Comparison of ENCODE assay signal across 29 mouse cellular contexts in genomic region chr10:41543439-41543838, GRCm38 (mm10). TPM values are rescaled to one million over a fixed set of nuclear protein-coding genes. Genes with fewer than 3 reads are reported as not detected.
A peak's percentile ranks its signal among the peaks of the same experiment; 100 is the strongest.
DNase-seq lines count a peak whose midpoint lies in the region; ATAC-seq and TF ChIP-seq lines count a peak whose summit lies in the region.
"Had no signal": no experiment of that assay in that cellular context is flagged by ENCODE, and none has a peak within 500 bp of the region (broad histone marks: within the 10 kb centered on the region; RNA-seq: fewer than 3 reads in every experiment).

No protein-coding gene starts in this region.

- no peaks in the 10 kb centered on the region for H3K9me3 ChIP-seq in midbrain, embryonic 11.5 days (ENCODE audit: control insufficient read depth, low read length)
- H3K9me3 ChIP-seq in midbrain, embryonic 16.5 days (replicated peaks; ENCODE audit: control insufficient read depth, low read length, poor library complexity, severe bottlenecking), result 0 out of 2 replicates have a peak, but pooled peaks cover 2% of the 10 kb centered on the region
- H3K9me3 ChIP-seq in forebrain, postnatal 0 days (ENCODE audit: low read length), result no peaks in the 10 kb centered on the region
- H3K9me3 ChIP-seq: embryonic facial prominence, embryonic 13.5 days; embryonic facial prominence, embryonic 15.5 days; forebrain, embryonic 10.5 days; forebrain, embryonic 12.5 days; G1E had no signal

- no peak overlapping the region for H3K27ac ChIP-seq in midbrain, embryonic 11.5 days (ENCODE audit: low read depth, low read length)
- no peak overlapping the region for H3K27ac ChIP-seq in midbrain, embryonic 16.5 days (ENCODE audit: low read length)
- H3K27ac ChIP-seq in forebrain, postnatal 0 days (ENCODE audit: low read depth, low read length), result no peak overlapping the region
- H3K27ac ChIP-seq: embryonic facial prominence, embryonic 13.5 days; embryonic facial prominence, embryonic 15.5 days; forebrain, embryonic 10.5 days; forebrain, embryonic 12.5 days had no signal

- TF ChIP-seq CTCF in forebrain, postnatal 0 days (IDR thresholded peaks at IDR 0.05; ENCODE audit: low read depth), result no peak

- no peaks in the 10 kb centered on the region for H3K36me3 ChIP-seq in midbrain, embryonic 11.5 days (ENCODE audit: control insufficient read depth, insufficient read depth, low read length)
- H3K36me3 ChIP-seq in midbrain, embryonic 16.5 days (ENCODE audit: control insufficient read depth, insufficient read depth, low read length), result no peaks in the 10 kb centered on the region
- no peaks in the 10 kb centered on the region for H3K36me3 ChIP-seq in forebrain, postnatal 0 days (ENCODE audit: insufficient read depth)
- H3K36me3 ChIP-seq: embryonic facial prominence, embryonic 15.5 days; G1E had no signal

- H3K27me3 ChIP-seq in midbrain, embryonic 11.5 days (ENCODE audit: control insufficient read depth, insufficient read depth, low read length), result no peaks in the 10 kb centered on the region
- H3K27me3 ChIP-seq in midbrain, embryonic 16.5 days (ENCODE audit: control insufficient read depth, insufficient read depth, low read depth, low read length), result no peaks in the 10 kb centered on the region
- H3K27me3 ChIP-seq in forebrain, postnatal 0 days (ENCODE audit: insufficient read depth, low read length), result no peaks in the 10 kb centered on the region
- H3K27me3 ChIP-seq: CH12.LX; embryonic facial prominence, embryonic 13.5 days; embryonic facial prominence, embryonic 15.5 days; forebrain, embryonic 12.5 days; Patski had no signal

- H3K9ac ChIP-seq in midbrain, embryonic 11.5 days (ENCODE audit: low read length), result no peak overlapping the region
- H3K9ac ChIP-seq in midbrain, embryonic 16.5 days (ENCODE audit: low read depth, low read length), result no peak overlapping the region
- no peak overlapping the region for H3K9ac ChIP-seq in forebrain, postnatal 0 days
- H3K9ac ChIP-seq: embryonic facial prominence, embryonic 13.5 days; embryonic facial prominence, embryonic 15.5 days; forebrain, embryonic 12.5 days had no signal

- no peak overlapping the region for H3K4me3 ChIP-seq in midbrain, embryonic 11.5 days (ENCODE audit: low read depth, low read length)
- H3K4me3 ChIP-seq in midbrain, embryonic 16.5 days (ENCODE audit: low read depth, low read length), result no peak overlapping the region
- no peak overlapping the region for H3K4me3 ChIP-seq in forebrain, postnatal 0 days (ENCODE audit: low read depth, low read length)
- H3K4me3 ChIP-seq: embryonic facial prominence, embryonic 13.5 days; embryonic facial prominence, embryonic 15.5 days; erythroblast, embryonic 14.5 days; forebrain, embryonic 10.5 days; forebrain, embryonic 12.5 days had no signal

- WGBS in midbrain, embryonic 11.5 days, result 83% methylated on average over 4 of the region's 4 CpGs
- WGBS in midbrain, embryonic 16.5 days, result 87% methylated on average over 4 of the region's 4 CpGs
- 88% methylated on average over 4 of the region's 4 CpGs for WGBS in forebrain, postnatal 0 days

- peaks cover 2% of the 10 kb centered on the region; the same call in 1 of the 2 replicates for H3K4me1 ChIP-seq in midbrain, embryonic 11.5 days (ENCODE audit: control insufficient read depth, insufficient read depth, low read length)
- 0 out of 2 replicates have a peak, but pooled peaks cover 3% of the 10 kb centered on the region for H3K4me1 ChIP-seq in midbrain, embryonic 16.5 days (ENCODE audit: control insufficient read depth, insufficient read depth, low read length)
- no peaks in the 10 kb centered on the region for H3K4me1 ChIP-seq in forebrain, postnatal 0 days (ENCODE audit: insufficient read depth)

- DNase-seq in adrenal gland, postnatal 14 days, result peak; percentile 16
- DNase-seq in adrenal gland, adult 8-10 months, result no peak
- DNase-seq in midbrain, embryonic 11.5 days (ENCODE audit: low spot score, missing footprints), result peak; percentile 68
- DNase-seq in forebrain, postnatal 0 days, result no peak
- DNase-seq in testis, postnatal 10 days (ENCODE audit: low spot score), result no peak
- DNase-seq: adrenal gland, adult 2 months; adrenal gland, postnatal 25 days; B cell, adult 2 months; cerebellum, adult 11 months; cerebellum, adult 18-20 months; cerebellum, adult 8-10 months; cerebellum, adult 9-11 months; cerebellum, postnatal 14 days; cerebellum, postnatal 36 days; embryo, embryonic 11 days had no signal

- H3K4me2 ChIP-seq in midbrain, embryonic 11.5 days, result no peak overlapping the region
- H3K4me2 ChIP-seq in midbrain, embryonic 16.5 days (ENCODE audit: low read length), result no peak overlapping the region
- no peak overlapping the region for H3K4me2 ChIP-seq in forebrain, postnatal 0 days (ENCODE audit: low read depth)
- H3K4me2 ChIP-seq: embryonic facial prominence, embryonic 13.5 days; embryonic facial prominence, embryonic 15.5 days; forebrain, embryonic 12.5 days had no signal

- no peak for ATAC-seq in midbrain, embryonic 11.5 days (ENCODE audit: low FRiP score)
- no peak for ATAC-seq in midbrain, embryonic 16.5 days
- 0 out of 2 replicates have a peak, but pooled peaks have one; percentile 20 for ATAC-seq in megakaryocyte progenitor cell, adult 5-6 weeks (replicated peaks; ENCODE audit: poor library complexity)
- ATAC-seq in forebrain, postnatal 0 days, result no peak
- ATAC-seq: activated CD4-positive, CD25-positive, alpha-beta regulatory T cell, adult 4 months; CD4-positive, CD25-positive, alpha-beta regulatory T cell, adult 4 months; forebrain, embryonic 14.5 days; forebrain, embryonic 16.5 days; Patski had no signal

RNA-seq across cellular contexts. Expression of gene Cd164, which starts 24.2 kb away (rescaled TPM):
- total RNA-seq in adrenal gland, postnatal 14 days (2021), result 186 and 213 TPM in 2 replicates
- total RNA-seq in adrenal gland, adult 8-10 months (2022), result 100 to 1,000 TPM; 180 to 261 (median 233) TPM
- polyA plus RNA-seq in midbrain, embryonic 11.5 days (2014; fragmentation: Nextera tagmentation; extraction: Ambion mirVana), result 112 and 126 TPM in 2 replicates
- 44.7 and 48.8 TPM in 2 replicates for polyA plus RNA-seq in midbrain, embryonic 16.5 days (2015; fragmentation: Nextera tagmentation; extraction: Ambion mirVana)
- 224 and 232 TPM in 2 replicates for total RNA-seq in megakaryocyte progenitor cell, adult 5-6 weeks (2015)
- total RNA-seq in megakaryocyte progenitor cell, adult 5-6 weeks (2017), result 115 and 172 TPM in 2 replicates
- total RNA-seq in forebrain, postnatal 0 days (2014; rRNA removed), result 23.1 and 32.3 TPM in 2 replicates
- polyA plus RNA-seq in forebrain, postnatal 0 days (2015; fragmentation: Nextera tagmentation; extraction: Ambion mirVana), result 40.5 and 48.8 TPM in 2 replicates

RNA-seq across cellular contexts. Expression of gene Ppil6, which starts 53.2 kb away (rescaled TPM):
- total RNA-seq in adrenal gland, postnatal 14 days (2021), result 1.0 and 1.1 TPM in 2 replicates
- 1 to 10 TPM in 2 of 4 experiments, under 1 TPM in 1, not detected in 1; 0.77 to 1.7 (median 1.4) TPM for total RNA-seq in adrenal gland, adult 8-10 months (2022)
- polyA plus RNA-seq in midbrain, embryonic 11.5 days (2014; fragmentation: Nextera tagmentation; extraction: Ambion mirVana), result 0.66 and 0.85 TPM in 2 replicates
- 4.0 and 4.1 TPM in 2 replicates for polyA plus RNA-seq in midbrain, embryonic 16.5 days (2015; fragmentation: Nextera tagmentation; extraction: Ambion mirVana)
- total RNA-seq in megakaryocyte progenitor cell, adult 5-6 weeks (2015), result 1.1 TPM in 1 of 2 replicates, not detected in the other
- 1.5 TPM in 1 of 2 replicates, not detected in the other for total RNA-seq in megakaryocyte progenitor cell, adult 5-6 weeks (2017)
- total RNA-seq in forebrain, postnatal 0 days (2014; rRNA removed), result 0.81 and 1.9 TPM in 2 replicates
- 4.7 and 8.7 TPM in 2 replicates for polyA plus RNA-seq in forebrain, postnatal 0 days (2015; fragmentation: Nextera tagmentation; extraction: Ambion mirVana)
- total RNA-seq: CH12.LX had no signal
- polyA plus RNA-seq: CD4-positive, CD25-positive, alpha-beta regulatory T cell, adult 4 months; erythroblast, embryonic 14.5 days had no signal

RNA-seq across cellular contexts. Expression of gene Smpd2, which starts 53.3 kb away (rescaled TPM):
- 23.5 and 25.0 TPM in 2 replicates for total RNA-seq in adrenal gland, postnatal 14 days (2021)
- 10 to 100 TPM; 21.8 to 40.9 (median 32.5) TPM for total RNA-seq in adrenal gland, adult 8-10 months (2022)
- polyA plus RNA-seq in midbrain, embryonic 11.5 days (2014; fragmentation: Nextera tagmentation; extraction: Ambion mirVana), result 50.7 and 60.0 TPM in 2 replicates
- 36.5 and 44.1 TPM in 2 replicates for polyA plus RNA-seq in midbrain, embryonic 16.5 days (2015; fragmentation: Nextera tagmentation; extraction: Ambion mirVana)
- 12.8 and 13.7 TPM in 2 replicates for total RNA-seq in megakaryocyte progenitor cell, adult 5-6 weeks (2015)
- total RNA-seq in megakaryocyte progenitor cell, adult 5-6 weeks (2017), result 8.1 and 20.0 TPM in 2 replicates
- total RNA-seq in forebrain, postnatal 0 days (2014; rRNA removed), result 27.7 and 42.9 TPM in 2 replicates
- 37.1 and 43.9 TPM in 2 replicates for polyA plus RNA-seq in forebrain, postnatal 0 days (2015; fragmentation: Nextera tagmentation; extraction: Ambion mirVana)

Comparison
In these comparisons a context has a peak if more than half of its experiments do, and no peak if none do; other contexts are left out.
1. DNase-seq: peak in adrenal gland, postnatal 14 days (single experiment) and midbrain, embryonic 11.5 days (single experiment); none in adrenal gland, adult 8-10 months (single experiment), forebrain, postnatal 0 days (single experiment) and testis, postnatal 10 days (single experiment).